Mouse (Mus musculus) heart, adult 9 months (tissue): Measurements from ENCODE around the gene Zzef1.

ENCODE experiments used
- DNase-seq, 2 experiments: peaks; one replicate each; pipeline ENCODE4 v3.0.0; 2022; ENCODE audit warnings: low spot score in 2 of 2

Zzef1 gene

GRCm38 (mm10) chr11:72957318-72957717 is 161.3 kb downstream of the Zzef1 start:
- no peak for DNase-seq

GRCm38 (mm10) chr11:72959924-72960679 is 164.1 kb downstream of the Zzef1 start:
- no peak for DNase-seq

- DNase-seq, result no peak
Observed at GRCm38 (mm10) chr11:72960723-72961071, 164.7 kb downstream of the Zzef1 start.

GRCm38 (mm10) chr11:72961072-72961980 is 165.3 kb downstream of the Zzef1 start, which contains the start of gene Atp2a3:
TSS of gene Atp2a3 (plus strand) at chr11:72961169.
- peak; percentile 30 to 44 for DNase-seq

GRCm38 (mm10) chr11:72962378-72962777 is 166.4 kb downstream of the Zzef1 start:
- DNase-seq, result no peak

- DNase-seq, result no peak
Observed at GRCm38 (mm10) chr11:72963058-72963788, 167.2 kb downstream of the Zzef1 start.

- DNase-seq, result no peak
Observed at GRCm38 (mm10) chr11:72963789-72964294, 167.8 kb downstream of the Zzef1 start.

GRCm38 (mm10) chr11:72974995-72975503 is 179.0 kb downstream of the Zzef1 start:
- DNase-seq, result no peak
